Mouse (Mus musculus) layer of hippocampus, postnatal 10 days (tissue): ENCODE measurements around the gene Tmem37. TPM values are rescaled to one million over a fixed set of nuclear protein-coding genes. Genes with fewer than 3 reads are reported as not detected.

Experiments
- DNase-seq, 2 experiments: peaks; one replicate each; pipeline ENCODE4 v3.0.0; 2021; ENCODE audit warnings: low spot score in 2 of 2
- total RNA-seq, 2 experiments: library from RNA; stranded (reverse); gene quantifications; 2 replicates each; pipeline ENCODE4 v1.2.3; 2021

The Tmem37 gene
- total RNA-seq, 2 experiments from 2014 or later = 1.0 to 2.0 TPM

GRCm38 (mm10) chr1:120020322-120020897 is 53.5 kb downstream of the Tmem37 start:
- DNase-seq = no peak

- DNase-seq = no peak
These were observed 54.4 kb downstream of the Tmem37 start for GRCm38 (mm10) chr1:120019428-120019827.

GRCm38 (mm10) chr1:120018900-120019299 is 55.0 kb downstream of the Tmem37 start:
- DNase-seq = no peak

Other genes with a start within 250 kb of the Tmem37 start
- gene Ptpn4, start 236.5 kb downstream of the Tmem37 start, total RNA-seq = 10 to 100 TPM; 43.8 to 43.9 TPM
- gene Tmem177, start 160.9 kb downstream of the Tmem37 start, total RNA-seq = 1 to 10 TPM; 6.7 TPM
- under 1 TPM; 0.36 to 0.39 TPM for gene Cfap221, start 76.8 kb downstream of the Tmem37 start, total RNA-seq
- 1 to 10 TPM; 2.3 to 2.5 TPM for gene Sctr, start 67.2 kb downstream of the Tmem37 start, total RNA-seq
- 100 to 1,000 TPM; 611 to 668 TPM for gene Dbi, start 47.0 kb upstream of the Tmem37 start, total RNA-seq
- gene 3110009E18Rik, start 47.1 kb upstream of the Tmem37 start, total RNA-seq = 1 to 10 TPM; 7.1 to 8.7 TPM
- gene Steap3, start 198.6 kb upstream of the Tmem37 start, total RNA-seq = 1 to 10 TPM; 7.9 to 8.9 TPM